9 mouse cellular contexts compared by ENCODE assay signal in the genomic region with DNA sequence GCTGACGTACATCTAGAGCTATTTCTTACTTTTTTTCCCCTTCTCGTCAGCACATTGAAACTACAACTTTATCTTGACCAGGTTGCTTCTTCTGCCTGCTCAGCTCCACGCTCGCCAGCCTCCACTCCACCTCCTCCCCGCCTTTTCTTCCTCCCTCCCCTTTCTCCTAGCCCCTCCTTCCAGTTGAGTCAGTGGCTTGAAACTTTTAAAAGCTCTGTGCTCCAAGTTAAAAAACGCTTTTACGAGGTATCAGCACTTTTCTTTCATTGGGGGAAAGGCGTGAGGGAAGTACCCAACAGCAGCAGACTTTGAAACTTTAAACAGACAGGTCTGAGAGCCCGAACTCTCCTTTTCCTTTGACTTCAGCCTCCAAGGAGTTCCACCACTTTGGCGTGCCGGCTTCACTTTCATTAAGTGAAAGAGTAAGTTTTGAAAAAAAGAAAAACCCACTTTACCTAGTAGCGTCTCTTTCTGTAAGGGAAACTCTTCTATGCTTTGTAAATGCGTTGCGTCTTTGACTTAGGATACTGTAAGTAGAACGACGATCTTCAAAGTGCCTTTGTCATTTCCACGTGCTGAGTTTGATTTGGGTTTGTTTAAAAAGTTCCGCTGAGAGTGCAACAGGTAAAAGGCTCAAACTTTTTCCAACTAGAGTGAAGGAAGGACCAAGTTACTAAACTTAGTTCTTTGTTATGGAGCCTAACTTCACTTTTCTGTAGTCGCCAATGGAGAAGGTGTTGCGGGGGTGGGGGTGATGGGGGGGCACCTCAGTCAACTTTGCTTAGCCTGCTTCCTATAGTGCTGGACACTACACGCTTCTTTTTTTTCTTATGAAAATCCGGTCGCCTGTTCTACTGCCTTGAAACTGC. TPM values are rescaled to one million over a fixed set of nuclear protein-coding genes. Genes with fewer than 3 reads are reported as not detected.
DNase-seq lines count a peak whose midpoint lies in the region; ATAC-seq and TF ChIP-seq lines count a peak whose summit lies in the region.
"Had no signal": no experiment of that assay in that cellular context is flagged by ENCODE, and none has a peak within 500 bp of the region (broad histone marks: within the 10 kb centered on the region; RNA-seq: fewer than 3 reads in every experiment).

TSS of gene Gja1 (plus strand) at position 234 of the 869 bp plus-strand sequence.

- no peaks in the 10 kb centered on the region for H3K36me3 ChIP-seq in hindbrain, postnatal 0 days (ENCODE audit: insufficient read depth, low read length)
- no peaks in the 10 kb centered on the region for H3K36me3 ChIP-seq in megakaryocyte, embryonic 14.5 days (replicated peaks; ENCODE audit: low read length)
- H3K36me3 ChIP-seq in stomach, postnatal 0 days (ENCODE audit: control insufficient read depth, insufficient read depth, low read length) = no peaks in the 10 kb centered on the region
- H3K36me3 ChIP-seq: G1E had no signal

- no peaks in the 10 kb centered on the region for H3K4me1 ChIP-seq in hindbrain, postnatal 0 days (ENCODE audit: insufficient read depth, low read length)
- peaks cover 24% of the 10 kb centered on the region for H3K4me1 ChIP-seq in megakaryocyte, embryonic 14.5 days
- no peaks in the 10 kb centered on the region for H3K4me1 ChIP-seq in stomach, postnatal 0 days (replicated peaks; ENCODE audit: control insufficient read depth, insufficient read depth)

- no peak for TF ChIP-seq EP300 in stomach, postnatal 0 days (optimal IDR thresholded peaks at IDR 0.05)

- ATAC-seq in hindbrain, postnatal 0 days = peak; percentile 40; the same call in 1 of the 2 replicates
- ATAC-seq in stomach, postnatal 0 days (ENCODE audit: low FRiP score, low TSS enrichment) = peak; percentile 74

- intact Hi-C loops in left cerebral cortex, postnatal 14 days (cut with DNase I) = loop anchor here (2.0 to 10.0 kb wide), 4 partner anchors 467 to 805 kb away; no protein-coding TSS in a partner anchor

- peak within 1 kb of the TSS; percentile 62 for H3K4me3 ChIP-seq in hindbrain, postnatal 0 days (ENCODE audit: low read length)
- H3K4me3 ChIP-seq in megakaryocyte, embryonic 14.5 days (replicated peaks) = peak within 1 kb of the TSS; percentile 92
- H3K4me3 ChIP-seq in stomach, postnatal 0 days (ENCODE audit: low read depth, low read length) = peak within 1 kb of the TSS; percentile 64

- peak within 1 kb of the TSS; percentile 81 for H3K27ac ChIP-seq in hindbrain, postnatal 0 days
- H3K27ac ChIP-seq in stomach, postnatal 0 days (replicated peaks) = peak within 1 kb of the TSS; percentile 89

- H3K9ac ChIP-seq in hindbrain, postnatal 0 days (replicated peaks; ENCODE audit: low read length) = peak within 1 kb of the TSS; percentile 68
- H3K9ac ChIP-seq in stomach, postnatal 0 days (ENCODE audit: low read length) = peak within 1 kb of the TSS; percentile 79

- H3K27me3 ChIP-seq in hindbrain, postnatal 0 days (ENCODE audit: insufficient read depth, low read length) = 0 out of 2 replicates have a peak, but pooled peaks cover 6% of the 10 kb centered on the region
- peaks cover 29% of the 10 kb centered on the region for H3K27me3 ChIP-seq in megakaryocyte, embryonic 14.5 days (replicated peaks)
- H3K27me3 ChIP-seq in stomach, postnatal 0 days (ENCODE audit: control insufficient read depth, insufficient read depth, low read length) = no peaks in the 10 kb centered on the region

- no peaks in the 10 kb centered on the region for H3K9me3 ChIP-seq in hindbrain, postnatal 0 days (ENCODE audit: low read length)
- H3K9me3 ChIP-seq in megakaryocyte, embryonic 14.5 days = no peaks in the 10 kb centered on the region
- no peaks in the 10 kb centered on the region for H3K9me3 ChIP-seq in stomach, postnatal 0 days (ENCODE audit: control insufficient read depth, low read length)

- no peak for TF ChIP-seq CTCF in hindbrain, postnatal 0 days (IDR thresholded peaks at IDR 0.05; ENCODE audit: low read depth)
- no peak for TF ChIP-seq CTCF in stomach, postnatal 0 days (IDR thresholded peaks at IDR 0.05; ENCODE audit: low read depth)

- WGBS in hindbrain, postnatal 0 days = 1% methylated on average over 23 of the region's 23 CpGs
- WGBS in stomach, postnatal 0 days = under 1% methylated on average over 23 of the region's 23 CpGs

- peak; percentile 16 for DNase-seq in cerebellum, adult 9-11 months
- DNase-seq in cerebellum, adult 8-10 months = no peak
- DNase-seq in c-Kit-positive CD71-positive TER-119-negative erythroid progenitor cells, embryonic 14.5 days (ENCODE audit: low read depth) = peak; percentile 53
- DNase-seq in gastrocnemius, postnatal 10 days = peak; percentile 25
- peak; percentile 51 for DNase-seq in hindbrain, postnatal 0 days (ENCODE audit: low spot score)
- peak; percentile 6 to 11 for DNase-seq in left cerebral cortex, postnatal 14 days (ENCODE audit: low spot score in 2 of 2)
- peak; percentile 64 for DNase-seq in stomach, postnatal 0 days (ENCODE audit: low spot score)

- peak within 1 kb of the TSS; percentile 87 for H3K4me2 ChIP-seq in hindbrain, postnatal 0 days (ENCODE audit: low read depth, low read length)
- H3K4me2 ChIP-seq in stomach, postnatal 0 days (replicated peaks; ENCODE audit: low read depth) = peak within 1 kb of the TSS; percentile 83

RNA-seq across cellular contexts. Expression of gene Gja1, which starts in this region (rescaled TPM):
- 10 to 100 TPM; 29.0 to 56.0 TPM for total RNA-seq in gastrocnemius, postnatal 10 days (2021)
- 72.7 and 80.6 TPM in 2 replicates for total RNA-seq in hindbrain, postnatal 0 days (2014; rRNA removed)
- 194 and 217 TPM in 2 replicates for polyA plus RNA-seq in hindbrain, postnatal 0 days (2015; fragmentation: Nextera tagmentation; extraction: Ambion mirVana)
- total RNA-seq in left cerebral cortex, postnatal 14 days (2021) = 100 to 1,000 TPM; 222 to 223 TPM
- polyA plus RNA-seq in megakaryocyte, embryonic 14.5 days (2012; ENCODE audit: insufficient read depth, low replicate concordance) = 0.10 TPM in 1 of 2 replicates, not detected in the other
- 136 and 141 TPM in 2 replicates for polyA plus RNA-seq in stomach, postnatal 0 days (2015; fragmentation: Nextera tagmentation; extraction: Ambion mirVana)
- polyA plus RNA-seq: G1E had no signal

Comparison
In these comparisons a context has a peak if more than half of its experiments do, and no peak if none do; other contexts are left out.
1. RNA of gene Gja1 (polyA plus RNA-seq): 194 to 217 TPM in hindbrain, postnatal 0 days and 136 to 141 TPM in stomach, postnatal 0 days; 0.10 TPM in megakaryocyte, embryonic 14.5 days; every median in the first group is over 100 times any median in the second.
2. Peak in every context shown above with its lines, with median percentiles within 50 percentile points of each other: H3K4me3 ChIP-seq.